Mouse (Mus musculus) cerebellum, adult 2 months (tissue): Measurements from ENCODE around the gene Gm28038.

ENCODE experiments used
- CTCF ChIP-seq: fragments of 200-500 bp; IDR thresholded peaks from 2 replicates; pipeline ENCODE4 v1.5.1; 2011; ENCODE audit warnings: low read depth, mild to moderate bottlenecking, control low read depth, low read length, moderate library complexity, borderline replicate concordance; ENCODE audit not compliant: insufficient read depth
- POLR2A ChIP-seq: fragments of 200-500 bp; IDR thresholded peaks from 2 replicates; pipeline ENCODE4 v1.6.1; 2011; ENCODE audit warnings: low read length, control low read depth, borderline replicate concordance; ENCODE audit not compliant: insufficient read depth

GRCm38 (mm10) chr2:30261921-30262839 is 18.7 kb upstream of the Gm28038 start:
- TF ChIP-seq CTCF (no peak), POLR2A (no peak)
